Mouse (Mus musculus): ENCODE data around the gene Myh2.

Gene Myh2

GRCm38 (mm10) chr11:67151651-67152630, 18.9 kb upstream of the Myh2 start:
- peak; percentile 48 for DNase-seq (ENCODE audit: low read depth, low spot score)

- DNase-seq (ENCODE audit: low read depth, low spot score) = peak; percentile 7
Observed at GRCm38 (mm10) chr11:67153123-67153522, 17.7 kb upstream of the Myh2 start.

- DNase-seq (ENCODE audit: low read depth, low spot score) = no peak
Observed at GRCm38 (mm10) chr11:67153843-67154242, 17.0 kb upstream of the Myh2 start.

GRCm38 (mm10) chr11:67155650-67156049, 15.2 kb upstream of the Myh2 start:
- no peak for DNase-seq (ENCODE audit: low read depth, low spot score)

GRCm38 (mm10) chr11:67160131-67160530, 10.7 kb upstream of the Myh2 start:
- DNase-seq (ENCODE audit: low read depth, low spot score) = no peak

- DNase-seq (ENCODE audit: low read depth, low spot score) = peak; percentile 33
Observed at GRCm38 (mm10) chr11:67163701-67164100, 7.1 kb upstream of the Myh2 start.

GRCm38 (mm10) chr11:67164851-67165250, 6.0 kb upstream of the Myh2 start:
- no peak for DNase-seq (ENCODE audit: low read depth, low spot score)

- DNase-seq (ENCODE audit: low read depth, low spot score) = no peak
Observed at GRCm38 (mm10) chr11:67169301-67169700, 1.5 kb upstream of the Myh2 start.

GRCm38 (mm10) chr11:67172439-67172838, 1.6 kb downstream of the Myh2 start:
- no peak for DNase-seq (ENCODE audit: low read depth, low spot score)

GRCm38 (mm10) chr11:67176376-67176775, 5.5 kb downstream of the Myh2 start:
- peak; percentile 32 for DNase-seq (ENCODE audit: low read depth, low spot score)

GRCm38 (mm10) chr11:67190316-67190715, 19.5 kb downstream of the Myh2 start:
- no peak for DNase-seq (ENCODE audit: low read depth, low spot score)

- DNase-seq (ENCODE audit: low read depth, low spot score) = no peak
Observed at GRCm38 (mm10) chr11:67190814-67191213, 20.0 kb downstream of the Myh2 start.

GRCm38 (mm10) chr11:67191496-67191895, 20.7 kb downstream of the Myh2 start:
- peak; percentile 53 for DNase-seq (ENCODE audit: low read depth, low spot score)

- DNase-seq (ENCODE audit: low read depth, low spot score) = no peak
Observed at GRCm38 (mm10) chr11:67199321-67199720, 28.5 kb downstream of the Myh2 start.

GRCm38 (mm10) chr11:67199752-67200151, 28.9 kb downstream of the Myh2 start, which contains the start of gene Myh1:
Myh1 (plus strand) TSS chr11:67200052.
- no peak for DNase-seq (ENCODE audit: low read depth, low spot score)

GRCm38 (mm10) chr11:67204766-67205165, 33.9 kb downstream of the Myh2 start:
- no peak for DNase-seq (ENCODE audit: low read depth, low spot score)

GRCm38 (mm10) chr11:67221803-67222202, 51.0 kb downstream of the Myh2 start:
- no peak for DNase-seq (ENCODE audit: low read depth, low spot score)

- DNase-seq (ENCODE audit: low read depth, low spot score) = no peak
Observed at GRCm38 (mm10) chr11:67224466-67224865, 53.6 kb downstream of the Myh2 start.

- DNase-seq (ENCODE audit: low read depth, low spot score) = no peak
Observed at GRCm38 (mm10) chr11:67228731-67229130, 57.9 kb downstream of the Myh2 start.

GRCm38 (mm10) chr11:67229166-67229565, 58.3 kb downstream of the Myh2 start:
- no peak for DNase-seq (ENCODE audit: low read depth, low spot score)

GRCm38 (mm10) chr11:67229946-67230345, 59.1 kb downstream of the Myh2 start:
- DNase-seq (ENCODE audit: low read depth, low spot score) = no peak

GRCm38 (mm10) chr11:67235639-67236358, 65.0 kb downstream of the Myh2 start:
- DNase-seq (ENCODE audit: low read depth, low spot score) = peak; percentile 75
